Mouse (Mus musculus) limb, embryonic 11.5 days (tissue): ENCODE results near the gene Acox1. TPM values are rescaled to one million over a fixed set of nuclear protein-coding genes. Genes with fewer than 3 reads are reported as not detected.

Experiments
- ATAC-seq: fragments of 200-750 bp; cut with Nextera tagmentation; 2 replicates; pipeline ENCODE4 v1.8.0; 2017; ENCODE audit warnings: low read depth; ENCODE audit not compliant: insufficient number of reproducible peaks, low FRiP score, low TSS enrichment
- DNase-seq: peaks from one replicate; pipeline ENCODE4 v3.0.0-alpha.2; 2015; ENCODE audit warnings: low spot score
- H3K27ac ChIP-seq: fragments of 300-500 bp; sonication (generic); replicated peaks from 2 replicates; pipeline ENCODE4 v1.5.1; 2014; ENCODE audit warnings: low read depth, mild to moderate bottlenecking, low read length
- H3K27me3 ChIP-seq: fragments of 300-500 bp; sonication (generic); 2 replicates; pipeline ENCODE4 v1.6.1; 2014; ENCODE audit warnings: mild to moderate bottlenecking, low read length, mixed read lengths; ENCODE audit not compliant: control insufficient read depth, insufficient read depth
- H3K36me3 ChIP-seq: fragments of 300-500 bp; sonication (generic); 2 replicates; pipeline ENCODE4 v1.6.1; 2014; ENCODE audit warnings: mild to moderate bottlenecking, low read length, moderate library complexity, mixed read lengths; ENCODE audit not compliant: control insufficient read depth, insufficient read depth
- H3K4me1 ChIP-seq: fragments of 300-500 bp; sonication (generic); 2 replicates; pipeline ENCODE4 v1.6.1; 2014; ENCODE audit warnings: low read length, mixed read lengths; ENCODE audit not compliant: control insufficient read depth, insufficient read depth
- H3K4me2 ChIP-seq: fragments of 300-500 bp; sonication (generic); 2 replicates; pipeline ENCODE4 v1.6.1; 2014; ENCODE audit warnings: low read depth, mild to moderate bottlenecking, moderate library complexity; ENCODE audit not compliant: severe bottlenecking
- H3K4me3 ChIP-seq: fragments of 300-500 bp; sonication (generic); 2 replicates; pipeline ENCODE4 v1.5.1; 2014; ENCODE audit warnings: low read depth, low read length
- H3K9ac ChIP-seq: fragments of 300-500 bp; sonication (generic); 2 replicates; pipeline ENCODE4 v1.6.1; 2014; ENCODE audit warnings: mild to moderate bottlenecking, low read length
- H3K9me3 ChIP-seq: fragments of 300-500 bp; sonication (generic); 2 replicates; pipeline ENCODE4 v1.6.1; 2016; ENCODE audit warnings: low read length; ENCODE audit not compliant: control insufficient read depth
- WGBS: fragments of 180-500 bp; shearing (Covaris S2); extraction: QIAGEN DNeasy Blood & Tissue Kit; methylation state at CpG from one replicate; pipeline ENCODE4 v1.1.7; 2014; 5-methylcytosine and 5-hydroxymethylcytosine counted together
- polyA plus RNA-seq: library from polyadenylated mRNA; unstranded; fragments of >200 nt; fragmentation: Nextera tagmentation; extraction: Ambion mirVana; gene quantifications from 2 replicates; pipeline ENCODE4 v1.2.1, GENCODE M21; 2014

The Acox1 gene
- polyA plus RNA-seq, 1 experiment from 2014 or later = 19.4 TPM

GRCm38 (mm10) chr11:116149341-116149740, 49.5 kb downstream of the Acox1 start:
- peaks cover 43% of the 10 kb centered on the region for H3K36me3 ChIP-seq
- H3K4me1 ChIP-seq = 0 out of 2 replicates have a peak, but pooled peaks cover 3% of the 10 kb centered on the region
- no peak overlapping the region for H3K27ac ChIP-seq
- no peaks in the 10 kb centered on the region for H3K9me3 ChIP-seq
- no peak for ATAC-seq
- DNase-seq = no peak
- no peak overlapping the region for H3K4me2 ChIP-seq
- no peaks in the 10 kb centered on the region for H3K27me3 ChIP-seq
- 0 out of 2 replicates have a peak overlapping the region, but pooled peaks have one; percentile 1 for H3K9ac ChIP-seq
- WGBS = 78% methylated on average over 6 of the region's 6 CpGs
- no peak overlapping the region for H3K4me3 ChIP-seq

- H3K9me3 ChIP-seq = no peaks in the 10 kb centered on the region
- 0 out of 2 replicates have a peak, but pooled peaks cover 3% of the 10 kb centered on the region for H3K4me1 ChIP-seq
- H3K27me3 ChIP-seq = no peaks in the 10 kb centered on the region
- H3K9ac ChIP-seq = no peak overlapping the region
- H3K27ac ChIP-seq = no peak overlapping the region
- ATAC-seq (no peak), DNase-seq (no peak)
- H3K36me3 ChIP-seq = peaks cover 41% of the 10 kb centered on the region
- no peak overlapping the region for H3K4me3 ChIP-seq
- 41% methylated on average over 20 of the region's 20 CpGs for WGBS
- H3K4me2 ChIP-seq = no peak overlapping the region
Observed at GRCm38 (mm10) chr11:116148761-116149221, 50.1 kb downstream of the Acox1 start.

GRCm38 (mm10) chr11:116146294-116146985, 52.4 kb downstream of the Acox1 start:
- no peak overlapping the region for H3K9ac ChIP-seq
- no peaks in the 10 kb centered on the region for H3K9me3 ChIP-seq
- no peak for ATAC-seq
- no peak overlapping the region for H3K4me2 ChIP-seq
- H3K36me3 ChIP-seq = peaks cover 31% of the 10 kb centered on the region
- no peak overlapping the region for H3K4me3 ChIP-seq
- 0 out of 2 replicates have a peak, but pooled peaks cover 3% of the 10 kb centered on the region for H3K4me1 ChIP-seq
- H3K27ac ChIP-seq = no peak overlapping the region
- WGBS = 77% methylated on average over 25 of the region's 25 CpGs
- no peak for DNase-seq
- H3K27me3 ChIP-seq = no peaks in the 10 kb centered on the region

- no peak for DNase-seq
- no peaks in the 10 kb centered on the region for H3K27me3 ChIP-seq
- WGBS = 61% methylated on average over 18 of the region's 18 CpGs
- no peak for ATAC-seq
- no peak overlapping the region for H3K27ac ChIP-seq
- H3K36me3 ChIP-seq = peaks cover 29% of the 10 kb centered on the region
- H3K4me3 ChIP-seq = no peak overlapping the region
- H3K4me1 ChIP-seq = 0 out of 2 replicates have a peak, but pooled peaks cover 3% of the 10 kb centered on the region
- H3K9ac ChIP-seq = no peak overlapping the region
- no peak overlapping the region for H3K4me2 ChIP-seq
- no peaks in the 10 kb centered on the region for H3K9me3 ChIP-seq
Observed at GRCm38 (mm10) chr11:116145481-116146293, 53.2 kb downstream of the Acox1 start.

GRCm38 (mm10) chr11:116143468-116143867, 55.4 kb downstream of the Acox1 start:
- DNase-seq (no peak), ATAC-seq (no peak)
- 87% methylated on average over 3 of the region's 3 CpGs for WGBS
- Histone ChIP-seq H3K4me2 (no peak overlapping the region), H3K27ac (no peak overlapping the region), H3K27me3 (no peaks in the 10 kb centered on the region), H3K4me1 (no peaks in the 10 kb centered on the region), H3K9me3 (no peaks in the 10 kb centered on the region), H3K9ac (no peak overlapping the region), H3K36me3 (peaks cover 18% of the 10 kb centered on the region), H3K4me3 (no peak overlapping the region)

GRCm38 (mm10) chr11:116142211-116142991, 56.4 kb downstream of the Acox1 start:
- no peak for ATAC-seq

GRCm38 (mm10) chr11:116138468-116139138, 60.2 kb downstream of the Acox1 start, which contains the start of gene Mrpl38:
Mrpl38 (minus strand) TSS chr11:116138868.
- Histone ChIP-seq H3K4me1 (peaks cover 3% of the 10 kb centered on the region; the same call in 1 of the 2 replicates), H3K9me3 (no peaks in the 10 kb centered on the region), H3K36me3 (peaks cover 14% of the 10 kb centered on the region; the same call in 1 of the 2 replicates), H3K4me2 (peak within 1 kb of the TSS; percentile 43), H3K27ac (no peak within 1 kb of the TSS; the same call in 1 of the 2 replicates), H3K9ac (peak within 1 kb of the TSS; percentile 72), H3K4me3 (peak within 1 kb of the TSS; percentile 92), H3K27me3 (no peaks in the 10 kb centered on the region)
- peak; percentile 94 for ATAC-seq
- under 1% methylated on average over 60 of the region's 60 CpGs for WGBS
- DNase-seq = peak; percentile 96

More at GRCm38 (mm10) chr11:116142211-116142991, 56.4 kb downstream of the Acox1 start:
- 72% methylated on average over 10 of the region's 10 CpGs for WGBS
- Histone ChIP-seq H3K27me3 (no peaks in the 10 kb centered on the region), H3K4me3 (no peak overlapping the region), H3K9me3 (no peaks in the 10 kb centered on the region), H3K4me2 (no peak overlapping the region), H3K9ac (no peak overlapping the region), H3K36me3 (peaks cover 15% of the 10 kb centered on the region), H3K27ac (no peak overlapping the region), H3K4me1 (peaks cover 3% of the 10 kb centered on the region; the same call in 1 of the 2 replicates)
- DNase-seq = no peak
